Mouse (Mus musculus) MEL (cell line): Measurements from ENCODE around the gene Hoxa11.

Experiments used
- CTCF ChIP-seq, 3 experiments: IDR thresholded peaks in 2 of 3; conservative IDR thresholded peaks in 1 of 3; 2 replicates each; pipeline ENCODE4 v1.5.1; 2011 to 2012; ENCODE audit warnings: low read length in 3 of 3, low read depth in 2 of 3, mild to moderate bottlenecking in 2 of 3, improper control_type of control experiment in 1 of 3, inconsistent platforms in 1 of 3, mixed read lengths in 1 of 3, moderate library complexity in 1 of 3; ENCODE audit not compliant: control insufficient read depth in 1 of 3, insufficient read depth in 1 of 3, poor library complexity in 1 of 3, severe bottlenecking in 1 of 3
- ETS1 ChIP-seq: IDR thresholded peaks from 2 replicates; pipeline ENCODE4 v1.6.1; 2012; ENCODE audit warnings: low read depth, mild to moderate bottlenecking, inconsistent platforms, low read length, improper control_type of control experiment, moderate library complexity
- MAX ChIP-seq: IDR thresholded peaks from 2 replicates; pipeline ENCODE4 v1.6.1; 2011; ENCODE audit warnings: low read length, improper control_type of control experiment
- POLR2AphosphoS5 ChIP-seq: IDR thresholded peaks from 2 replicates; pipeline ENCODE4 v1.6.1; 2012; ENCODE audit warnings: low read depth, borderline replicate concordance, mild to moderate bottlenecking, inconsistent platforms, low read length, moderate library complexity, mixed read lengths
- RAD21 ChIP-seq: IDR thresholded peaks from 2 replicates; pipeline ENCODE4 v1.6.1; 2011; ENCODE audit warnings: mild to moderate bottlenecking, low read depth, low read length, improper control_type of control experiment
- TAL1 ChIP-seq: IDR thresholded peaks from 2 replicates; pipeline ENCODE4 v1.6.1; 2012; ENCODE audit warnings: mild to moderate bottlenecking, inconsistent platforms, low read length, moderate library complexity, mixed read lengths
- TCF12 ChIP-seq: IDR thresholded peaks from 2 replicates; pipeline ENCODE4 v1.6.1; 2014; ENCODE audit warnings: low read depth, mild to moderate bottlenecking, inconsistent platforms, low read length, improper control_type of control experiment, moderate library complexity
- USF1 ChIP-seq: IDR thresholded peaks from 2 replicates; pipeline ENCODE4 v1.6.1; 2014; ENCODE audit warnings: low read depth, mild to moderate bottlenecking, inconsistent platforms, low read length, improper control_type of control experiment, moderate library complexity
- ZNF384 ChIP-seq: IDR thresholded peaks from 2 replicates; pipeline ENCODE4 v1.6.1; 2012; ENCODE audit warnings: low read depth, mild to moderate bottlenecking, inconsistent platforms, low read length, improper control_type of control experiment

DNA sequence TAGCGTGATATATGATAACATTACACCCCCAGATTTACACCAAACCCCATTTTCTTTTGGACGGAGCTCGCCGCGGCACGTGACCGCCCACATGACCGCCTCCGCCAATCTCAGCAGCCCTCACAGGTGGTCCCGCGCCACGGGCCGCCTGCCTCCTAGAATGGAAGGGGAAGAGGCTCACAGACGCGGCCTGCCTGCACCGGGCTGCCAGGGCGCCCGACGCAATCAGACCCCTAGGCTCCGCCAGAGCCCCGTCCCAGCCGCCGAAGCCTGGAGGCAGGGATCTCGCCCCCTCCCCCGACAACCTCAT, 28.2 kb downstream of the Hoxa11 start:
- no peak for TF ChIP-seq USF1
- TF ChIP-seq RAD21 = no peak
- no peak for TF ChIP-seq ZNF384
- TF ChIP-seq ETS1 = no peak
- TF ChIP-seq CTCF (IDR thresholded peaks at IDR 0.05 in 2 of 3, conservative IDR thresholded peaks at IDR 0.05 in 1 of 3; ENCODE audit: control insufficient read depth in 1 of 3, insufficient read depth in 1 of 3, low read depth in 2 of 3, low read length in 3 of 3, poor library complexity in 1 of 3, severe bottlenecking in 1 of 3) = no peak
- TF ChIP-seq TAL1 = no peak
- TF ChIP-seq POLR2AphosphoS5 = no peak
- no peak for TF ChIP-seq TCF12
- TF ChIP-seq MAX = no peak
